Mouse (Mus musculus) MEL (cell line): ENCODE measurements around the gene Mon1a. TPM values are rescaled to one million over a fixed set of nuclear protein-coding genes. Genes with fewer than 3 reads are reported as not detected.
A peak's percentile ranks its signal among the peaks of the same experiment; 100 is the strongest.

Experiments used
- DNase-seq: peaks from one replicate; pipeline ENCODE4 v3.0.0; 2011; ENCODE audit warnings: low read depth, low spot score
- H3K27ac ChIP-seq: 2 replicates; pipeline ENCODE4 v1.5.1; 2012; ENCODE audit warnings: low read depth, mild to moderate bottlenecking, control low read depth, low read length, moderate library complexity; ENCODE audit not compliant: control insufficient read depth
- H3K27me3 ChIP-seq, 2 experiments: fragments of 150-350 bp in 1 of 2; sonication (generic) in 1 of 2; 2 replicates each; pipeline ENCODE4 v1.6.1; 2012; ENCODE audit warnings: low read length in 2 of 2, mild to moderate bottlenecking in 2 of 2, improper control_type of control experiment in 1 of 2, moderate library complexity in 1 of 2; ENCODE audit not compliant: insufficient read depth in 2 of 2, control insufficient read depth in 1 of 2
- H3K36me3 ChIP-seq, 2 experiments: 2 replicates each; pipeline ENCODE4 v1.6.1; 2012 to 2014; ENCODE audit warnings: low read length in 2 of 2, improper control_type of control experiment in 1 of 2, inconsistent platforms in 1 of 2, mild to moderate bottlenecking in 1 of 2; ENCODE audit not compliant: insufficient read depth in 2 of 2, control insufficient read depth in 1 of 2
- H3K4me1 ChIP-seq, 2 experiments: fragments of 150-350 bp in 1 of 2; sonication (generic) in 1 of 2; 2 replicates each; pipeline ENCODE4 v1.6.1; 2012; ENCODE audit warnings: low read length in 2 of 2, improper control_type of control experiment in 1 of 2, mild to moderate bottlenecking in 1 of 2; ENCODE audit not compliant: insufficient read depth in 2 of 2, control insufficient read depth in 1 of 2
- H3K4me3 ChIP-seq, 2 experiments: fragments of 150-350 bp in 1 of 2; sonication (generic) in 1 of 2; 2 replicates each; pipeline ENCODE4 v1.5.1; 2012; ENCODE audit warnings: low read depth in 2 of 2, low read length in 2 of 2, mild to moderate bottlenecking in 2 of 2, moderate library complexity in 2 of 2, control low read depth in 1 of 2, improper control_type of control experiment in 1 of 2; ENCODE audit not compliant: control insufficient read depth in 1 of 2, insufficient read depth in 1 of 2
- H3K79me2 ChIP-seq: 2 replicates; pipeline ENCODE4 v1.6.1; 2012; ENCODE audit warnings: mild to moderate bottlenecking, low read length, moderate library complexity; ENCODE audit not compliant: control insufficient read depth, poor library complexity, insufficient read depth
- H3K9ac ChIP-seq: 2 replicates; pipeline ENCODE4 v1.6.1; 2012; ENCODE audit warnings: low read depth, mild to moderate bottlenecking, control low read depth, low read length, moderate library complexity; ENCODE audit not compliant: control insufficient read depth, poor library complexity, severe bottlenecking
- H3K9me3 ChIP-seq: fragments of 150-350 bp; sonication (generic); replicated peaks from 2 replicates; pipeline ENCODE4 v1.6.1; 2012; ENCODE audit warnings: mild to moderate bottlenecking, low read length, improper control_type of control experiment, moderate library complexity; ENCODE audit not compliant: insufficient read depth
- BHLHE40 ChIP-seq: IDR thresholded peaks from 2 replicates; pipeline ENCODE4 v1.6.1; 2012; ENCODE audit warnings: low read depth, mild to moderate bottlenecking, inconsistent platforms, low read length, improper control_type of control experiment, borderline replicate concordance
- CHD1 ChIP-seq: IDR thresholded peaks from 2 replicates; pipeline ENCODE4 v1.6.1; 2012; ENCODE audit warnings: low read depth, mild to moderate bottlenecking, inconsistent platforms, low read length, improper control_type of control experiment
- EP300 ChIP-seq, 2 experiments: IDR thresholded peaks; 2 replicates each; pipeline ENCODE4 v1.6.1; 2011; ENCODE audit warnings: improper control_type of control experiment in 2 of 2, low read length in 2 of 2, low read depth in 1 of 2, mild to moderate bottlenecking in 1 of 2
- ETS1 ChIP-seq: IDR thresholded peaks from 2 replicates; pipeline ENCODE4 v1.6.1; 2012; ENCODE audit warnings: low read depth, mild to moderate bottlenecking, inconsistent platforms, low read length, improper control_type of control experiment, moderate library complexity
- GABPA ChIP-seq: IDR thresholded peaks from 2 replicates; pipeline ENCODE4 v1.6.1; 2012; ENCODE audit warnings: low read depth, mild to moderate bottlenecking, inconsistent platforms, low read length, improper control_type of control experiment, moderate library complexity
- GATA1 ChIP-seq: IDR thresholded peaks from 2 replicates; pipeline ENCODE4 v1.6.1; 2011; ENCODE audit warnings: low read depth, low read length, improper control_type of control experiment
- HCFC1 ChIP-seq: IDR thresholded peaks from 2 replicates; pipeline ENCODE4 v1.6.1; 2012; ENCODE audit warnings: low read depth, mild to moderate bottlenecking, inconsistent platforms, low read length, improper control_type of control experiment, moderate library complexity
- KAT2A ChIP-seq: conservative IDR thresholded peaks from 2 replicates; pipeline ENCODE4 v1.6.1; 2012; ENCODE audit warnings: low read depth, low read length, improper control_type of control experiment, inconsistent platforms
- MAX ChIP-seq: IDR thresholded peaks from 2 replicates; pipeline ENCODE4 v1.6.1; 2011; ENCODE audit warnings: low read length, improper control_type of control experiment
- MEF2A ChIP-seq: IDR thresholded peaks from 2 replicates; pipeline ENCODE4 v1.6.1; 2014; ENCODE audit warnings: low read depth, mild to moderate bottlenecking, inconsistent platforms, low read length, improper control_type of control experiment; ENCODE audit not compliant: poor library complexity, insufficient replicate concordance, severe bottlenecking; ENCODE audit errors: extremely low read depth
- MXI1 ChIP-seq: IDR thresholded peaks from 2 replicates; pipeline ENCODE4 v1.6.1; 2011; ENCODE audit warnings: mild to moderate bottlenecking, low read depth, low read length, improper control_type of control experiment
- NRF1 ChIP-seq: IDR thresholded peaks from 2 replicates; pipeline ENCODE4 v1.6.1; 2014; ENCODE audit warnings: low read depth, mild to moderate bottlenecking, inconsistent platforms, low read length, improper control_type of control experiment, moderate library complexity; ENCODE audit not compliant: poor library complexity, insufficient read depth, severe bottlenecking
- POLR2AphosphoS5 ChIP-seq: IDR thresholded peaks from 2 replicates; pipeline ENCODE4 v1.6.1; 2012; ENCODE audit warnings: low read depth, borderline replicate concordance, mild to moderate bottlenecking, inconsistent platforms, low read length, moderate library complexity, mixed read lengths
- TCF12 ChIP-seq: IDR thresholded peaks from 2 replicates; pipeline ENCODE4 v1.6.1; 2014; ENCODE audit warnings: low read depth, mild to moderate bottlenecking, inconsistent platforms, low read length, improper control_type of control experiment, moderate library complexity
- USF1 ChIP-seq: IDR thresholded peaks from 2 replicates; pipeline ENCODE4 v1.6.1; 2014; ENCODE audit warnings: low read depth, mild to moderate bottlenecking, inconsistent platforms, low read length, improper control_type of control experiment, moderate library complexity
- polyA plus RNA-seq, 2 experiments: library from polyadenylated mRNA; stranded (reverse) in 1 of 2; unstranded in 1 of 2; fragments of >175 nt in 1 of 2; fragments of >200 nt in 1 of 2; gene quantifications; 2 replicates each; pipeline versions ENCODE4 v1.2.1 to v1.2.4; 2012; ENCODE audit warnings: low replicate concordance in 2 of 2, low read depth in 1 of 2; ENCODE audit not compliant: insufficient read length in 2 of 2, insufficient read depth in 1 of 2, missing spikeins in 1 of 2
- total RNA-seq: library from RNA; depleted of rRNA; stranded (reverse); fragments of 300-350 nt; gene quantifications from 2 replicates; pipeline ENCODE4 v1.2.3, GENCODE M21; 2012

Gene Mon1a
- total and polyA plus RNA-seq, 3 experiments, result 11.5 to 13.5 TPM; not detected in 1

DNA sequence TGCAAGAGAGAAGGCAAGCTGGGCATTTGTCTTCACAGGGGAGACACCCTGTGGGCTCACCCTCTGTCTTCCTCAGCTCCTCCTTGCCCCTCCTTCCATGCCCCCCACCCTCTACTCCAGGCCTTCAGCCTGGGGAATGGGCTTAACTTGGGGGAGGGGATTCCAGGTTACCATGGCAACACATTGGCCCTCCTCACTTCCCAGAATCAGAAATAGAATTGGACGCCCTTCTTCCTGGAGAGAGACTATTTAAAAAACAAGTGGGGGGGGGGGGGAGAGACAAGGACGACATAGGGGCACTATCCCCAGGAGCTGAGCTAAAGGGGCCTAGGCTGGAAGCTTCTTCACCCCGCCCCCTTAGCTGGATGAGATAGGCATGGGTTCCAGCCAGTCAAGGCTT, 37.3 kb downstream of the Mon1a start:
- DNase-seq, result peak; percentile 54
- Histone ChIP-seq H3K36me3 (peaks cover 0 to 4% of the 10 kb centered on the region in 2 experiments; a peak in 2 of 4 replicates), H3K79me2 (no peaks in the 10 kb centered on the region), H3K27me3 (no peaks in the 10 kb centered on the region), H3K4me1 (peaks cover 2 to 18% of the 10 kb centered on the region in 2 experiments), H3K9me3 (no peaks in the 10 kb centered on the region), H3K4me3 (no peak overlapping the region), H3K9ac (no peak overlapping the region), H3K27ac (no peak overlapping the region)
- TF ChIP-seq KAT2A (no peak), MEF2A (no peak), MXI1 (no peak), BHLHE40 (no peak)

DNA sequence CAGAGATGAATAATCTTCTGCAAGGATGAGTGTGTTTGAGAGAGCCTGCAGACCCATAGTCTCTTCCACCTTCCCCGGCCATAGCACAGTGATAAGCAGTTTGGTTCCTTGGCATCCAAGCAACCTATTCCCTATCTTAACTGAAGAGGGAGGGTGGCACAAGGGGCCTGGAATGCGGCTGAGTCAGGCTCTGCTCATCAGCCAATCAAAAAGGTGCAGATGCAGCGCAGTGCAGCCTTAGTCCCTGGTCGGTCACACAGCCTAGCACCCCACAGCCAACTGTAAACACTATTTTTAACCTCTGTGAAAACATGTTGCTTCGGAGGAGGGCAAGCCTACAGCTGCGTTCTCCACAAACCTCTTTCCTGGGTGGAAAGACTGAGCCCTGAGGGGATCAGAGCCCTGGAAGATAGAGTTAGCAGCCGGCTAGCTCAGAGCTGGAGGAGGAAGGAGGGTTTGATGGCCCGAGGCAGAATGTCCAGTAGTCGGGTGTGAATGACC, 39.0 kb downstream of the Mon1a start:
- peak overlapping the region; percentile 29; the same call in 1 of the 2 replicates for H3K9ac ChIP-seq
- H3K27me3 ChIP-seq, result no peaks in the 10 kb centered on the region
- peak; percentile 55 for DNase-seq
- no peaks in the 10 kb centered on the region for H3K9me3 ChIP-seq
- peak overlapping the region; percentile 4 to 22 for H3K4me3 ChIP-seq
- TF ChIP-seq GABPA (no peak), NRF1 (no peak), USF1 (no peak), CHD1 (no peak), ETS1 (no peak), POLR2AphosphoS5 (no peak), EP300 (IDR thresholded peaks at IDR 0.05; ENCODE audit: low read depth in 1 of 2, low read length in 2 of 2) (0 out of 4 replicates have a peak, but pooled peaks of 1 of the 2 experiments have one; percentile 13), HCFC1 (no peak), MAX (0 out of 2 replicates have a peak, but pooled peaks have one; percentile 16), GATA1 (0 out of 2 replicates have a peak, but pooled peaks have one; percentile 4), TCF12 (no peak)
- no peak overlapping the region for H3K27ac ChIP-seq
- H3K4me1 ChIP-seq, result peaks cover 2 to 18% of the 10 kb centered on the region in 2 experiments
- peaks cover 0 to 4% of the 10 kb centered on the region in 2 experiments; a peak in 1 of 4 replicates for H3K36me3 ChIP-seq
- no peaks in the 10 kb centered on the region for H3K79me2 ChIP-seq
